Mouse (Mus musculus): ENCODE results near the gene Asb5.
"Not testable (repeated sequence)": the region's sequence is repeated elsewhere in the genome, so short reads cannot be mapped to it uniquely, and the experiment has no call there.

Asb5 gene

DNA sequence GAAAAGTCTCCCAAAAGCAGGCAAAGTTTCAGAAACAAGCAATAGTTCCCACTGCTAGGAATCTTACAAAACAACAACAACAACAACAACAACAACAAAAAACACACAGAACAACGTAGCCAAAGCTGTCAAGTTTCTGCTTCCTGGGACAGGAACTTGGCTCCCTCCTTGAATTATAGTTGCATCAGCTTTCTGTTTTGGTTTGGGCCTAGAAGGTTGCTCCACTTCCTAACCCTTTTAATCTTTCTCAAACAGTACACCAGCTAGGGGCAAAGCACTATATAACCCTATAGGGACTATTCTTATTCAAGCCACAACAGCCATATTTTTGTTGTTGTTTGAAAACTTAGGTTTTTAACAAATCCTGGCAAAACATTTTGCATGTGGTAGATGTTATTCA, 12.0 kb downstream of the Asb5 start:
- DNase-seq = no peak

GRCm38 (mm10) chr8:54548383-54548782, 19.0 kb downstream of the Asb5 start:
- DNase-seq = peak in 1 of 2 experiments; percentile 12

DNA sequence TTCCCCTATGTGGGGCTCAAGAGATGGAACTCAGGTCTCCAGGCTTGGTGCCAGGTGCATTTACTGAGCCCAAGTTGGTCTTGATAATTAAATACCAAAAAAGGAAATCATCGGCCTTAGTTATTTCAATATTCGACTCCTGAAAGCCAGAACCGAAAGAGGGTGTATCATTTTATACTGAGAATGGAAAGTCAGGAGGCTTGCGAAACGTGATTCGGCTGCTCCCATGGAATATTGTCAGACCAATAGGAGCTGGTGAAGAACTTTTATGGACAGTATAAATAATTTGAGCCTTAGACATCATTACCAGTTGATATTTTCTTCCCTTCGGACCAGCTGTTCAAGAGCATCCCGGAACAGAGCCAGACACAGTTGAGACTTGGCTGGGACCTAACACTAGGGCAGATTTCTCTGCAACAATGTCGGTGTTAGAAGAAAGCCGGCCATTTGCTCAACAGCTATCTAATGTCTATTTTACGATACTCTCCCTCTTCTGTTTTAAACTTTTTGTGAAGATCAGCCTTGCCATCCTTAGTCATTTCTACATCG, 20.7 kb downstream of the Asb5 start:
- DNase-seq = no peak

GRCm38 (mm10) chr8:54554921-54555320, 25.5 kb downstream of the Asb5 start:
- DNase-seq = no peak

- no peak for DNase-seq
Measured at GRCm38 (mm10) chr8:54562137-54562536, 32.8 kb downstream of the Asb5 start.

- no peak for DNase-seq
Measured at GRCm38 (mm10) chr8:54565181-54565580, 35.8 kb downstream of the Asb5 start.

GRCm38 (mm10) chr8:54565603-54566260, 36.4 kb downstream of the Asb5 start:
- DNase-seq = no peak

DNA sequence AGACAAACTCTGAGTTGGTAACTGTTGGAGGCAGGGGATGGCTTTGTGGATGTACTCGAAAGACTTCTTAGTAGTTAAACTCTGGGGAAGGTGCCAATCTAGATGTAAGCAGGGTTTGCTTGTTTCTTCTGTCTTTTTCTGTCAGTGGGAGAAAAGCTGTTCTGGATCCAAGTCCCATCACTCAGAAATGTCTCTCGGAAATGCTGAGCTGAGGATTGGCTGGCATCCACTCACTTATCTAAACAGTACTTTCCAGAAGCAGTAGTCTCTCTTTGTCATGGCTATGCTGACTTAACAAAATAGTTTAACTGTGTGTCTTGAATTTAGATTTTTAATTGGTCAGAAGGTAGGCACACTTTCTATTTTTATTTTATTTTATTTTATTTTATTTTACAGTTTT, 37.8 kb downstream of the Asb5 start:
- DNase-seq = no peak

GRCm38 (mm10) chr8:54570618-54571609, 41.5 kb downstream of the Asb5 start:
- no peak for DNase-seq

DNA sequence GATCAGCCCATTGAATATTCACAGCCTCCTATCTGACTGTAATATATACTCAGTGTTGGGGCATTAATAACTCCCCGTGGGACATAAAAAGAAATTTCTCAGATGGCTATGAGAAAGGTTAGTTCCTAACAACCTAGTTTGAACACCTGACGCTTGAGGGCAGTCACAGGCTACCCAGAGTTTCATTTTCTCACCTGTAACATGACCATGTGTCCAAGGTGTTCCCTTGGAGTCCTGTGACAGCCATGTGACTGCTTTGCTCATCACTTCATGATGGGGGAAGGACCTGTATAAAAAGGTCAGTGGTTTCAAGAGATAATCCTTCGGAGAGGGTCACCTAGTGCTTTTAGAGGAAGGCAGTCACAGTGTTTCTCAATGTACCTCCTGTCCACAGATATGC, 52.1 kb downstream of the Asb5 start:
- no peak for DNase-seq

GRCm38 (mm10) chr8:54582886-54583285, 53.5 kb downstream of the Asb5 start:
- DNase-seq = no peak

DNA sequence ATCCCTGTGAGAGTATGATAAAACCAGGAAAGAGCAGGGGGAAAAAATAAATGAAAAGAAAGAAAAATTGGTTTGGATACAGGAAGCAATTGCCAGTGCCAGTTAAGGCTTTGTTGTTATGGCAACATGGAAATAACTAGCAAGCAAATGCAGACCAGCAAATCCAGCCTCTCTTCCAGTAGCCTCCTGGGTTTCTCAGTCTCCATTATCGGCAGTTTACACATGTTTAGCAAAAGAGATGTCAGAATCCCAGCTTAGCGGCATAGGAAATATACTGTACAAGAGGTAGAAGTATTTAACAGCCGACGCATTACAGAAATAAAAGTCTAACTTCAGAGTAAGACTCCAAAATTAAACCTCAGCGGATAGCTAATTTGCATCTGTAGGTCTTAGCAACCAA, 65.3 kb downstream of the Asb5 start:
- no peak for DNase-seq

GRCm38 (mm10) chr8:54596051-54596450, 66.7 kb downstream of the Asb5 start:
- no peak for DNase-seq

DNA sequence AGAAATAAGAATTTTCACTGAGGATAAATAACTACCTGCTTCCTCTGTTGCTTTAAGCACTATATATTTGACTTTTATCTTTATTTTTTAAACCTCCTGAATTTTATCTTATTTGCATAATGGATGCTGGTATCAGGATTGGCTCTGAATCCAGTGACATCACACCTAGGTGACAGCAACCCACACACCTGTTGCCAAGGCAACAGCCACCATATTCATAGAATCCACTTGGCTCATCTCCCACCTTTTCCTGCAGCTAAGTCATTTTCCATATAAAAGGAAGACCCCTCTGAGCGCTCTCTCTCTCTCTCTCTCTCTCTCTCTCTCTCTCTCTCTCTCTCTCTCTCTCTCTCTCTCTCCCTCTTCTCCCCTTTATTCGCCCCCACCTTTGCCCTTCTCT, 67.6 kb downstream of the Asb5 start:
- no peak for DNase-seq

GRCm38 (mm10) chr8:54597386-54597785, 68.0 kb downstream of the Asb5 start:
- no peak for DNase-seq

DNA sequence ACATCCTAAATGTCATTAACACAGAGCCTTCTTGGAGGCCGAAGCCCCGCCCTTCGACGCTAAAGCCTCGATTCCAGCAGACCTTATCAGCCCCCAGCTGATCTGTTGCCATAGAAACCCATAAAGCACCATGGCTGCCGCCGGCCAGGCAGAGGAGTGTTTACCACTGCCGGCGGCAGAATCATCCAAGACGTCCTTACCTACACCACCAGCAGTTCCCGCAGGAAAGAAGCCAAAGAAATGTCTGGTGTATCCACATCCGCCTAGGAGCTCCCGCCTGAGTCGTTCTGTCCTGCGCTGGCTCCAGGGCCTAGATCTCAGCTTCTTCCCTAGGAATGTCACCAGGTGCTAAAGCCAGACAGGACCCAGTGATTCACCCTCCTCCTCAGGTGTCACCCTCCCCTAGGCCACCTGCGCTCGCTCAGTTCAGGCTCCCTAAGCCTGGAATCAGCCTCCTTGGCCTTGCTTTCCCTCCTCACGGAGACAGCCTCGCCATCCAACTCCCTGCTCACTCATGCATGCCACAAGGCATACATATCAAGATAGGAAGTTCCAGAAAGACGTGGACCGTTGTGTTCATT, 71.4 kb downstream of the Asb5 start, which contains the start of gene Spata4:
TSS of gene Spata4 (plus strand) at position 111 of the 581 bp plus-strand sequence.
- peak in 1 of 2 experiments; percentile 10 for DNase-seq

GRCm38 (mm10) chr8:54603440-54603839, 74.1 kb downstream of the Asb5 start:
- DNase-seq = no peak

- no peak for DNase-seq
Measured at GRCm38 (mm10) chr8:54609336-54609735, 80.0 kb downstream of the Asb5 start.

GRCm38 (mm10) chr8:54610238-54610637, 80.9 kb downstream of the Asb5 start:
- no peak for DNase-seq

- DNase-seq = not testable (repeated sequence)
Measured at GRCm38 (mm10) chr8:54616710-54617109, 87.3 kb downstream of the Asb5 start.

All from cerebellum, adult 18-20 months (tissue).